Mouse (Mus musculus) retina, adult 2 months (tissue): ENCODE results near the gene Arrb1.

Experiments used
- DNase-seq: peaks from one replicate; pipeline ENCODE4 v3.0.0-alpha.2; 2012; ENCODE audit warnings: low read depth, low spot score

Gene Arrb1

GRCm38 (mm10) chr7:99579491-99580190 lies 44.4 kb downstream of the Arrb1 start:
- DNase-seq, result no peak

DNA sequence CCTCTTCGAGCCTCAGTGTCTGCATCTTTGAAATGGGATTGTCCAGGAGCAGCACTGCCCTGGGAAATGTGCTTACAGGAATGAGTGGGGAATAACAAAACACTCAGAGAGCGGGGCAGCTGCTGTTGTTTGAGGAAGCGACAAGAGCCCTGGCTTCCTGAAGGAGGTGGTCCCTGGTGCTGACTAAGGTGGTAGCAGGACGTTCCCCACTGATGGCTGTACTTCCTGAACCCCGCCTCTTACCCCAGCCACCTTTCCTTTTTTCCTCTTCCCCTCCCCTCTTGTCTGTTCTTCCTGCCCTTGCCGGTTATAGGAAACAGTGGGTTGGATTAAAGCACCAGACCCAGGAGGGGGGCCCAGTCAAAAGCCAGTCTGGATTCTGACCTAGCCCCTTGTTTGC lies 45.0 kb downstream of the Arrb1 start:
- no peak for DNase-seq

DNA sequence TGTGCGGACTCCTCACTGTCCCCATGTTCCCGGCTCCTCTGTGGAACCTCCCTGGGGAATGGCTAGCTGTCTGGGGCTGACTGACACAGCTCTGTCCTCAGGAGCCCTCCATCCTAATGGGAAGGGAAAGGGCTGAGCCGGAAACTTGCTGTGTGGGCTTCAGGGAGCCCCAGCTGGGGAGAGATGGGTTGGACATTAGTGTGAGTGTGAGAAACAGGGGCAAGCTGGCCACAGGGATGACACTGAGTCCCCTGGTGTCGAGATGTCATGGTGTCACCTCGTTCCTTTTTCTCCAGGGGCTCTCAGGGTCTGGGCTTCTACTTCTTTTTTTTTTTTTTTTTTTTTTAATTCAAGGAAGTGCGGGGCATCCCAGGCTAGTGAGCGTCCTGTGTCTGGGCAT lies 47.0 kb downstream of the Arrb1 start:
- DNase-seq, result no peak

GRCm38 (mm10) chr7:99582867-99583266 lies 47.6 kb downstream of the Arrb1 start:
- DNase-seq, result no peak

GRCm38 (mm10) chr7:99583625-99584024 lies 48.4 kb downstream of the Arrb1 start:
- DNase-seq, result no peak

DNA sequence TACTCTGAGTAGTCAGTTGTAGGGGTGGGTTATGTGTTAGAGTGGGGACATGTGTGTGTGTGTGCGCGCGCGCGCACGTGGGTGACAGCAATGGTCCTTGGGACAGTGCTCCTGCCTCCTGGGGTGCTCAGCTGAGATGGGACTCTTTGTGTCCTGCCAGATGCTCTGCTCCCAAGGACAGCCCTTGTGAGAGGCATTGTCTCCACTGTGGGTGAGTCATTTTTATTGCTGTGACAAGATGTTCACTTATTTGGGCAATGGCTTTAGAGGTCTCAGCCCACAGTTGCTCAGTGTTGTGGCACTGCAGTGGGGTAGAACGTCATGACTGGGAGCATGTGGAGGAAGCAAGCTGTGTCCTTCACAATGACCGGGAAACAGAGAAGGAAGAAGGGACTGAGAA lies 50.7 kb downstream of the Arrb1 start:
- DNase-seq, result no peak

DNA sequence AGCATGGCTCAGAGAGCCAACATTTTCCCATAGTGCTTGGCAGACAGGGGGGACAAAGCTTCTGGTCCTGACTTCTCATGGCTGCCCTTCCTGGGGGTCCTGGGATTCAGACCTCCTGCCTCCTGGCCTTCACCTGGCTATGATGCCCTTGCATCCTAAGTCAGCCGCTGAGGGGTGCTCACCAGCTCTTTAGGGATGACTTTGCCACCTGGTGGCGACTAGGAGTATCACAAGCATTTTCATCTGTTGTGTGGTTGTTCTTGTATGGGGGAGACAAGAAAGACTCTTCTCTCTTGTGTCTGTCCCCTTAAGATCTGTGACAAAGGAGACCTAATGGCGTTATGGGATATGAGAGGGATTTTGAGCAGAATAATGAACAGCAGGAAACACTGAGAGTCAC lies 54.8 kb downstream of the Arrb1 start:
- peak; percentile 61 for DNase-seq

GRCm38 (mm10) chr7:99590646-99591045 lies 55.4 kb downstream of the Arrb1 start:
- no peak for DNase-seq

GRCm38 (mm10) chr7:99592669-99593068 lies 57.4 kb downstream of the Arrb1 start:
- DNase-seq, result no peak

DNA sequence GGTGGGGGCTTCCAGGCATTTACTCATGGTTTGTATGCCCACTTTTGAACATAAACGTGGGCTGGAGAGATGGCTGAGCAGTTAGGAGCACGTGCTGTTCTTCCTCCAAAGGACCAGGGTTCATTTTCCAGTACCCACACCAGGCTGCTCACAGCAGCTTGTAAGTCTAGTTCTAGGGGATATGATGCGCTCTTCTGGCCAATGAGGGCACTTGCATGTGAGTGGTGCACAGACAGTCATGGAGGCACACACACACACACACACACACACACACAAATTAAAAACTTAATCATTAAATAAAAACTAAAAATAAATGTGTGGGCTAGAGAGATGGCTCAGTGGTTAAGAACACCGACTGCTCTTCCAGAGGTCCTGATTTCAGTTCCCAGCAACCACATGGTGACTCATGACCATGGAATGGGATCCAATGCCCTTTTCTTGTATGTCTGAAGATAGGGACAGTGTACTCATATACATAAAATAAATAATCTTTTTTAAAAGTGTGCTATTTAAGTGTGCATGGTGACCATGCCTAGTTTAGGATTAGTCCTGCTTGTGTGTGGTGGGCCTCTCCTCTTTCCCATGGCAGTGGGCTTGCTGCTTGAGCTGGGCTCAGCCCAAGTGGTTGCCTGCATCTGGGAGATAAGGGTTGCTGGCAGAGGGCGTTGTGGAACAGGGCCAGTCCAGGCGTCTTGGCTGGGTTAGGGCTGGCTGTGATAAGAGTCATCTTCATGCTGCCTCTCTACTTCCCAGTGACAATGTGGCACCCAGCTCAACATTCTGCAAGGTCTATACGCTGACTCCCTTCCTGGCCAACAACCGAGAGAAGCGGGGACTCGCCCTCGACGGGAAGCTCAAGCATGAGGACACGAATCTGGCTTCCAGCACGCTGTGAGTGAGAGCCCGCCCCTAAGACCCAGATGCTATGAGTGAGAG lies 58.9 kb downstream of the Arrb1 start:
- no peak for DNase-seq

DNA sequence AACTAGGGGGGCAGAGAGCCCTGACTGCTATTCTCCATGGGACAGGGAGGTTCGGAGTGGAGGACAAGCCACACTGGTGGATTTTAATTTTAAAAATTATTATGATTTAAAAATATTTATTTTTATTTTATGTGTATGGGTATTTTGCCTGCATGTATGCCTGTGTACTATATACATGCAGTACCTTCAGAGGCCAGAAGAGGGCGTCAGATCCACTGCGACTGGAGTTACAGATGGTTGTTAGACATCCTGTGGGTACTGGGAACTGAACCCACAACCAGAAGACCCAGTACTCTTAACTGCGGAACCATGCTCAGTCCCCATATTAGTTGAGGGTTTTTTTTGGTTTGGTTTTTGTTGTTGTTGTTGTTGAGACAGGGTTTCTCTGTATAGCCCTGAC lies 63.5 kb downstream of the Arrb1 start:
- DNase-seq, result no peak

GRCm38 (mm10) chr7:99603875-99604662 lies 68.8 kb downstream of the Arrb1 start:
- DNase-seq, result no peak

DNA sequence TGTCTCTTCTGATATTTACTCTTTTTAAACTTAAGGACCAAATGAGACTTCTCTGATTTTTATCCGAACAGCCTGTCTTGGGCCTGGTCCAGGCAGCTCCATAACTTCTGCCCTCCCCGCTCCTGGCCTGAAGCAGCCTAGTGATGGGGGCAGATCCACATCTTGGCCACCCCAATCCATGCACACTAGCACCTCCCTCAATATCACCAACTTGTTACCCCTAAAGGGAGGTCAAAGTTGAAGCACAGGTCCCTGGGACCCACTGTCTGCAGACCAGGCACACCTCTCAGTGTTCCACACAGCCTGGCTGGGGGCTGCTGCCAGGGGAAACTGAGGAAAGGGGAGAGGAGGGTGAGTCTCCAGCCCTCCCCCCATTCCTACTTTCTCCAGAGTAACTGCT lies 69.8 kb downstream of the Arrb1 start:
- DNase-seq, result no peak

- DNase-seq, result no peak
Measured at GRCm38 (mm10) chr7:99606303-99606702, 71.0 kb downstream of the Arrb1 start.

- DNase-seq, result no peak
Measured at GRCm38 (mm10) chr7:99606766-99607165, 71.5 kb downstream of the Arrb1 start.

- no peak for DNase-seq
Measured at GRCm38 (mm10) chr7:99607632-99608031, 72.4 kb downstream of the Arrb1 start.

- DNase-seq, result no peak
Measured at GRCm38 (mm10) chr7:99618264-99618663, 83.0 kb downstream of the Arrb1 start.

DNA sequence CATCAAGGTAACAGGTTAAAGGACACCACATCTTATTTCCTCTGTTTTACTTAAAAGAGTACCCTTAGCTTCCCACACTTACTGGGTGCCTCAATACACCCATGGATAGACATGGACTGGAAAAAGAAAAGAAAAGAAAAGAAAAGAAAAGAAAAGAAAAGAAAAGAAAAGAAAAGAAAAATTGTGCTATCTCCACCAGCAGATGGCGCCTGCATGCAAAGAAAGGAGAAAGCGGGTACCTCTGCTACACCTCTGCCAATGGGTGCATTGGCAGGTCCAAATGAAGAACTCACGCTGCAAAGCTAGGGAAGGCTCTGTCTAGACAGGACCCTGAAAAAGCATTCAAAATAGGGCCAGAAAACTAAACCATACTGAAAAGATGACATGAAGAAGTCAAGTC lies 83.6 kb downstream of the Arrb1 start:
- DNase-seq, result peak; percentile 23

DNA sequence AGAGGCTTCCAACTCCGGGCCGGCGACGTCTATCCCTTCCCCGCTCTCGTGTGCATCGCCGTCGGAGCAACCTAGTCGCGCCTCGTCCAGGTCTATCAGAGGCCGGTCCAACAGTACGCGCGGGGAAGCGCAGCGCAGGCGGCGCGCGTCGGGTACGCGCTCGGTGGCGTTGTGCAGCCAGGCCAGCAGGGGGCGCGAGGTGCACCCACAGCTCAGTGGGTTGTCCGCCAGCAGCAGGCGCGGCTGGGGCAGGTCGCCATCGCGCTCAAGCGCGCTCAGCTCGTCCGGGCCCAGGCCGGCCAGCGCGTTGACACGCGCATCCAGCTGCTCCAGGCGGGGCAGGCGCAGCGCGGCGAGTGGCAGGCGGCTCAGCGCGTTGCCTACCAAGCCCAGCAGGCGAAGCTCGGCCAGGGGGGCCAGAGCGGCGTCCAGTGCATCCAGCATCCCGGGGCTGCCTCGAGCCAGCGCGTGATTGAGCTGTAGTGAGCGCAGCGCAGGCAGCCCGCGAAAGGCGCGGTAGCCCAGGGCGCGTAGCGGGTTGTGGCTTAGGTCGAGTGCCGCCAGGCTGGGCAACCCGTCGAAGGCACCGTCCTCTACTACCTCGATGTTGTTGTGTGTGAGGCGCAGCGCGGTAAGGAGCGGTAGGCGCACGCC lies 90.6 kb downstream of the Arrb1 start:
- peak; percentile 56 for DNase-seq

GRCm38 (mm10) chr7:99626376-99627270 lies 91.4 kb downstream of the Arrb1 start, which contains the start of gene Tpbgl:
Tpbgl (minus strand) TSS chr7:99627103.
- no peak for DNase-seq
